Mouse (Mus musculus) thymus, adult 2 months (tissue): Measurements from ENCODE around the gene Ap1g2. TPM values are rescaled to one million over a fixed set of nuclear protein-coding genes. Genes with fewer than 3 reads are reported as not detected.

Source experiments
- DNase-seq: peaks from one replicate; pipeline ENCODE4 v3.0.0; 2021
- H3K27ac ChIP-seq: fragments of 200-500 bp; 2 replicates; pipeline ENCODE4 v1.5.1; 2012; ENCODE audit warnings: low read length, control low read depth; ENCODE audit not compliant: control insufficient read depth, insufficient read depth
- H3K27me3 ChIP-seq: fragments of 200-500 bp; 2 replicates; pipeline ENCODE4 v1.6.1; 2012; ENCODE audit warnings: mild to moderate bottlenecking, low read length, moderate library complexity, mixed read lengths; ENCODE audit not compliant: control insufficient read depth, insufficient read depth
- H3K36me3 ChIP-seq: fragments of 200-500 bp; 2 replicates; pipeline ENCODE4 v1.6.1; 2012; ENCODE audit warnings: mild to moderate bottlenecking, low read length, moderate library complexity; ENCODE audit not compliant: control insufficient read depth, insufficient read depth
- H3K4me1 ChIP-seq: fragments of 200-500 bp; replicated peaks from 2 replicates; pipeline ENCODE4 v1.6.1; 2012; ENCODE audit warnings: low read length; ENCODE audit not compliant: control insufficient read depth, insufficient read depth
- H3K4me3 ChIP-seq: fragments of 200-500 bp; 2 replicates; pipeline ENCODE4 v1.5.1; 2012; ENCODE audit warnings: mild to moderate bottlenecking, low read length, control low read depth, moderate library complexity; ENCODE audit not compliant: control insufficient read depth, insufficient read depth
- CTCF ChIP-seq: fragments of 200-500 bp; IDR thresholded peaks from 2 replicates; pipeline ENCODE4 v1.5.1; 2012; ENCODE audit warnings: mild to moderate bottlenecking, control low read depth, low read length, moderate library complexity, borderline replicate concordance; ENCODE audit not compliant: control insufficient read depth, poor library complexity, insufficient read depth; ENCODE audit errors: extremely low read depth
- POLR2A ChIP-seq: fragments of 200-500 bp; IDR thresholded peaks from 2 replicates; pipeline ENCODE4 v1.6.1; 2012; ENCODE audit warnings: mild to moderate bottlenecking, low read length, control low read depth, moderate library complexity; ENCODE audit not compliant: control insufficient read depth, poor library complexity, insufficient read depth; ENCODE audit errors: extremely low read depth
- WGBS: fragments of 180-500 bp; shearing (Covaris S2); methylation state at CpG from one replicate; pipeline ENCODE4 v1.1.7; 2018; 5-methylcytosine and 5-hydroxymethylcytosine counted together
- polyA plus RNA-seq: library from polyadenylated mRNA; depleted of rRNA; stranded (reverse); fragments of >200 nt; gene quantifications from 2 replicates; pipeline ENCODE4 v1.2.3, GENCODE M21; 2012

The Ap1g2 gene
- polyA plus RNA-seq, 1 experiment = 91.5 TPM

GRCm38 (mm10) chr14:55113975-55114645 is 7.7 kb upstream of the Ap1g2 start:
- no peak overlapping the region for H3K27ac ChIP-seq
- DNase-seq = no peak
- WGBS = 24% methylated on average over 26 of the region's 26 CpGs
- no peaks in the 10 kb centered on the region for H3K36me3 ChIP-seq
- TF ChIP-seq POLR2A = no peak
- peak; percentile 70; the same call in 1 of the 2 replicates for TF ChIP-seq CTCF
- no peak overlapping the region for H3K4me3 ChIP-seq
- peaks cover 9% of the 10 kb centered on the region for H3K4me1 ChIP-seq
- peaks cover 10% of the 10 kb centered on the region; the same call in 1 of the 2 replicates for H3K27me3 ChIP-seq

GRCm38 (mm10) chr14:55113351-55113974 is 7.1 kb upstream of the Ap1g2 start:
- Histone ChIP-seq H3K4me1 (peaks cover 9% of the 10 kb centered on the region), H3K4me3 (no peak overlapping the region), H3K27ac (no peak overlapping the region), H3K36me3 (no peaks in the 10 kb centered on the region), H3K27me3 (peaks cover 10% of the 10 kb centered on the region; the same call in 1 of the 2 replicates)
- DNase-seq = no peak
- 81% methylated on average over 51 of the region's 51 CpGs for WGBS
- TF ChIP-seq POLR2A (no peak), CTCF (no peak)

- DNase-seq = no peak
- Histone ChIP-seq H3K4me3 (no peak overlapping the region), H3K27ac (no peak overlapping the region), H3K4me1 (peaks cover 9% of the 10 kb centered on the region), H3K27me3 (peaks cover 10% of the 10 kb centered on the region; the same call in 1 of the 2 replicates), H3K36me3 (no peaks in the 10 kb centered on the region)
- TF ChIP-seq CTCF = no peak
- no peak for TF ChIP-seq POLR2A
- WGBS = 80% methylated on average over 2 of the region's 2 CpGs
Observed at GRCm38 (mm10) chr14:55111720-55112119, 5.3 kb upstream of the Ap1g2 start.

GRCm38 (mm10) chr14:55110076-55110475 is 3.7 kb upstream of the Ap1g2 start:
- Histone ChIP-seq H3K36me3 (no peaks in the 10 kb centered on the region), H3K27ac (no peak overlapping the region), H3K4me3 (no peak overlapping the region), H3K27me3 (peaks cover 5% of the 10 kb centered on the region; the same call in 1 of the 2 replicates), H3K4me1 (peaks cover 19% of the 10 kb centered on the region)
- no peak for DNase-seq
- 67% methylated on average over 9 of the region's 9 CpGs for WGBS
- TF ChIP-seq CTCF (no peak), POLR2A (no peak)

- H3K4me1 ChIP-seq = peaks cover 13% of the 10 kb centered on the region
- H3K4me3 ChIP-seq = no peak overlapping the region
- TF ChIP-seq CTCF (no peak), POLR2A (no peak)
- peaks cover under 1% of the 10 kb centered on the region; the same call in 1 of the 2 replicates for H3K27me3 ChIP-seq
- no peak for DNase-seq
- H3K36me3 ChIP-seq = no peaks in the 10 kb centered on the region; the same call in 1 of the 2 replicates
- no peak overlapping the region for H3K27ac ChIP-seq
- 59% methylated on average over 21 of the region's 21 CpGs for WGBS
Observed at GRCm38 (mm10) chr14:55109048-55109873, 2.9 kb upstream of the Ap1g2 start.

GRCm38 (mm10) chr14:55108202-55108870 is 1.9 kb upstream of the Ap1g2 start:
- Histone ChIP-seq H3K4me1 (peaks cover 13% of the 10 kb centered on the region), H3K27ac (no peak overlapping the region), H3K27me3 (no peaks in the 10 kb centered on the region; the same call in 1 of the 2 replicates), H3K36me3 (no peaks in the 10 kb centered on the region; the same call in 1 of the 2 replicates), H3K4me3 (no peak overlapping the region)
- no peak for DNase-seq
- WGBS = 75% methylated on average over 9 of the region's 9 CpGs
- no peak for TF ChIP-seq CTCF
- TF ChIP-seq POLR2A = no peak
